Mouse (Mus musculus): ENCODE data around the gene Ikzf4. TPM values are rescaled to one million over a fixed set of nuclear protein-coding genes. Genes with fewer than 3 reads are reported as not detected.
A peak's percentile ranks its signal among the peaks of the same experiment; 100 is the strongest.

The Ikzf4 gene
- polyA plus RNA-seq, 1 experiment from 2014 or later, result 8.7 TPM

DNA sequence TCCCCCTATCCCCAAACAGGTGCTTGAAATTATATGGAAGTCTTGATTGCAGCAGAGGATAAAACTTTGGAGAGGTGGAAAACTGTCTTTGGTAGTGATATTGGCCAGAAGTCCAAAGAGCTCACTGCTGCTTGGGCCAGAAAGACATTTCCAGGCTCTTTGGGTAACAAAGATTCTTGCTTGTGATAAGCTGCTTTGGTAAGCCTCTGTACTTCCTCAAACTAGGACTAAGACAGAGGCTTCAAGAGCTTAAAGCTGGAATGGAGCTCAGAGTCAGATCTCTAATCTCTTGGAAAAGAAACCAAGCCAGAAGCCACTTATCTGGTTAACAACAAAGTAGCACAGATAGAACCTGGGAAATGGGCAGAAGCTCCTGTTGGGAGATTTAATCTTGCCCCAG is 16.7 kb upstream of the Ikzf4 start:
- Histone ChIP-seq H3K4me1 (no peaks in the 10 kb centered on the region), H3K9ac (no peak overlapping the region), H3K9me3 (replicated peaks) (no peaks in the 10 kb centered on the region), H3K4me3 (no peak overlapping the region), H3K36me3 (no peaks in the 10 kb centered on the region), H3K27ac (no peak overlapping the region), H3K4me2 (replicated peaks) (no peak overlapping the region), H3K27me3 (no peaks in the 10 kb centered on the region)
- ATAC-seq (ENCODE audit: low FRiP score), result no peak

DNA sequence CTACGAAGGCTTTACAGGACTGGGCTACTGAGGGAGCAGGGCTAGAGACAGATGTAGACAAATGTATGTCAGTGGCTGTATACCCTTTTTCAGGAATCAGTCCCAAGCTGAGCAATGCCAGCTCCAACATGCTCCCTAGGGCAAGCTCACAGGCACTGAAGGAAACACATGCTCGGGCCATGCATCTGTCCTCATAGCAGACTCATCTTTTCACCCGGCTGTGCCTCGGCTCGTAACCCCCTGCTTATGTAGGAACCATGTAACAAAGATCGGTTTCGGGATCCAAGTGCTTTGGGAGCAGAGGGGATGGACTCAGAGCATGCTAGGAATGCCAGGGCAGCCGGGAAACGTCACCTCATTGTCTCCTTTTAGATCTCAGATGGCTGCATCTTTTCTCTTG is 13.7 kb upstream of the Ikzf4 start:
- Histone ChIP-seq H3K36me3 (no peaks in the 10 kb centered on the region), H3K4me1 (no peaks in the 10 kb centered on the region), H3K4me3 (no peak overlapping the region), H3K4me2 (replicated peaks) (no peak overlapping the region), H3K9ac (no peak overlapping the region), H3K27ac (no peak overlapping the region), H3K9me3 (replicated peaks) (no peaks in the 10 kb centered on the region), H3K27me3 (no peaks in the 10 kb centered on the region)
- 55% methylated on average over 9 of the region's 9 CpGs for WGBS
- no peak for ATAC-seq (ENCODE audit: low FRiP score)

DNA sequence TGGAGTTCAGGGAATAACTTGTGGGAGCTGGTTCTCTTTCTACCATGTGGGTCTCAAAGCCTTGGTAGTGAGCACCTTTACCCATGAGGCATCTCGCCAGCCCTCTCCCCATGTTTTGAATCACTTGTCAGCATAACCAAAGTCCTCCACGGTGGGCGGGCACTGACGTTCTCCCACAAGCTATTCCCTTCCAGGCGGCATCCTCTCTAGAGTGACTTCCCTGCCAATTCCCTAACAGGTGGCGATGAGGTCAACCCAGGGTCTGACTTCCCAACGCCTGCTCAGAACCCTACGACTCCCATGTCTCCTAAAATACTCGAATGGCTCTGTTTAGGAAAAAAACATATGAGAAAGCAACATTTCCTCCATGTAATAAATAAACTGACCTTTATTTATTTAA is 12.1 kb upstream of the Ikzf4 start:
- ATAC-seq (ENCODE audit: low FRiP score), result no peak
- no peak overlapping the region for H3K4me3 ChIP-seq
- H3K27me3 ChIP-seq, result no peaks in the 10 kb centered on the region
- H3K4me1 ChIP-seq, result no peaks in the 10 kb centered on the region
- H3K9ac ChIP-seq, result no peak overlapping the region
- H3K36me3 ChIP-seq, result no peaks in the 10 kb centered on the region
- no peak overlapping the region for H3K4me2 ChIP-seq (replicated peaks)
- 61% methylated on average over 9 of the region's 9 CpGs for WGBS
- no peak overlapping the region for H3K27ac ChIP-seq
- H3K9me3 ChIP-seq (replicated peaks), result no peaks in the 10 kb centered on the region

DNA sequence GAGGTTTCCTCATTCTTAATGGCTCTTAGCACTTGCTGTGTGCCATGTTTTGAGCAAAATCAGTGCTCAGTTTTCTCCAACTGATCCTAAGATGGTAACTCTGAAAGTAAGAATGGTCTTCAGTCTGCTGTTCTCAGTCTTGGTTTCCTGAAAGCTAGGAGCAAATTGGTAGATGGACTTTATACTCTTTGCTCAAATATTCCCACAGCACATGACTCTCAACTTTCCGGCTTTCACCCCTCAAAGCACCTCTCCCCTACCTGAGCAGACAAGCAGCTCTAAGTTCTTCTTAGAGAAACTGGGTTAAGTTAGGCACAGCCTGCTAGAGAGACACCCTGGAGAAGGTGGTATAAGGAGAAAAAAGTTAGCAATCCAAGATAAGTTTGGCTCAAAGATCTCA is 10.9 kb upstream of the Ikzf4 start:
- WGBS, result 82% methylated on average over 1 of the region's 1 CpGs
- ATAC-seq (ENCODE audit: low FRiP score), result no peak
- H3K4me1 ChIP-seq, result no peaks in the 10 kb centered on the region
- no peaks in the 10 kb centered on the region for H3K27me3 ChIP-seq
- H3K27ac ChIP-seq, result no peak overlapping the region
- H3K9ac ChIP-seq, result no peak overlapping the region
- no peak overlapping the region for H3K4me3 ChIP-seq
- no peak overlapping the region for H3K4me2 ChIP-seq (replicated peaks)
- no peaks in the 10 kb centered on the region for H3K36me3 ChIP-seq
- H3K9me3 ChIP-seq (replicated peaks), result no peaks in the 10 kb centered on the region

DNA sequence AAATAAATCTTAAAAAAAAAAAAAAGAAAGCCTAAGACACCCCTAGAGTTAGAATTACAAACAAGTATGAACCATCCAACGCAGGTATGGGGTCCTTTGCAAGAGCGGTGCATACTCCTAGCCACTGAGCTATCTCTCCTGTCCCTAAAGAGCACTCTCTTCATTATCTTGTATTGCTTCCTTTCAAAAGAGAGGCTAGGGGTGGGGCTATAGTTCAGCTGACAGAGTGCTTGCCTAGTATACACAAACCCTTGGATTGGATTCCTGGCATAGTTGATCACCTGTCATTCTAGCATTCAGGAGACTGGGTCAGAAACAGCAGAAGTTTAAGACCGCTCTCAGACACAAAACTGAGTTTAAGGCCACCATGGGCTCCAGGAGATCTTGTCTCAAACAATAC is 9.5 kb upstream of the Ikzf4 start:
- H3K36me3 ChIP-seq, result no peaks in the 10 kb centered on the region; the same call in 1 of the 2 replicates
- no peaks in the 10 kb centered on the region for H3K4me1 ChIP-seq
- 87% methylated on average over 3 of the region's 3 CpGs for WGBS
- no peak overlapping the region for H3K9ac ChIP-seq
- no peak for ATAC-seq (ENCODE audit: low FRiP score)
- no peak overlapping the region for H3K27ac ChIP-seq
- H3K27me3 ChIP-seq, result no peaks in the 10 kb centered on the region
- H3K4me2 ChIP-seq (replicated peaks), result no peak overlapping the region
- H3K9me3 ChIP-seq (replicated peaks), result no peaks in the 10 kb centered on the region
- H3K4me3 ChIP-seq, result no peak overlapping the region

DNA sequence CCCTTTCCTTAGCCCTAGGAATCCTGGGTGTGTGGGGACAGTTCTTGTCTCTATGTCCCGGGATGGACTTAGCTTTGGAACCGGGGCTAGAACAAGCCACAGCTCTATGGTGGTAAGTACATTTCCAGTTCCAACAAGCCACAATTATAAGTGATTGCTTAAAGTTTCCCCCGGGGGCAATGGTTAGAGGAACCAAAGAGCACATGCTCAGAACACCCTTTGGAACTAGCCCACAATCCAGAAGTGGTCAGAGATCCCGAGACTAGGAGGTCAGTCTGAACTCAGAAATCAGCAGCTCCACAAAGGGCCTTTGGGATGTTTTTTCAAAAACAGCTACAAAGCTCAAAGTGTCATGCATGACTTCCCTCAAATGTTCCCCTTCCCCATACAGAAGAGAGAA is 8.1 kb upstream of the Ikzf4 start:
- no peaks in the 10 kb centered on the region for H3K27me3 ChIP-seq
- no peak overlapping the region for H3K4me2 ChIP-seq (replicated peaks)
- H3K4me3 ChIP-seq, result no peak overlapping the region
- WGBS, result 70% methylated on average over 4 of the region's 4 CpGs
- no peaks in the 10 kb centered on the region for H3K4me1 ChIP-seq
- no peak overlapping the region for H3K27ac ChIP-seq
- no peak overlapping the region for H3K9ac ChIP-seq
- H3K9me3 ChIP-seq (replicated peaks), result no peaks in the 10 kb centered on the region
- ATAC-seq (ENCODE audit: low FRiP score), result no peak
- no peaks in the 10 kb centered on the region; the same call in 1 of the 2 replicates for H3K36me3 ChIP-seq

DNA sequence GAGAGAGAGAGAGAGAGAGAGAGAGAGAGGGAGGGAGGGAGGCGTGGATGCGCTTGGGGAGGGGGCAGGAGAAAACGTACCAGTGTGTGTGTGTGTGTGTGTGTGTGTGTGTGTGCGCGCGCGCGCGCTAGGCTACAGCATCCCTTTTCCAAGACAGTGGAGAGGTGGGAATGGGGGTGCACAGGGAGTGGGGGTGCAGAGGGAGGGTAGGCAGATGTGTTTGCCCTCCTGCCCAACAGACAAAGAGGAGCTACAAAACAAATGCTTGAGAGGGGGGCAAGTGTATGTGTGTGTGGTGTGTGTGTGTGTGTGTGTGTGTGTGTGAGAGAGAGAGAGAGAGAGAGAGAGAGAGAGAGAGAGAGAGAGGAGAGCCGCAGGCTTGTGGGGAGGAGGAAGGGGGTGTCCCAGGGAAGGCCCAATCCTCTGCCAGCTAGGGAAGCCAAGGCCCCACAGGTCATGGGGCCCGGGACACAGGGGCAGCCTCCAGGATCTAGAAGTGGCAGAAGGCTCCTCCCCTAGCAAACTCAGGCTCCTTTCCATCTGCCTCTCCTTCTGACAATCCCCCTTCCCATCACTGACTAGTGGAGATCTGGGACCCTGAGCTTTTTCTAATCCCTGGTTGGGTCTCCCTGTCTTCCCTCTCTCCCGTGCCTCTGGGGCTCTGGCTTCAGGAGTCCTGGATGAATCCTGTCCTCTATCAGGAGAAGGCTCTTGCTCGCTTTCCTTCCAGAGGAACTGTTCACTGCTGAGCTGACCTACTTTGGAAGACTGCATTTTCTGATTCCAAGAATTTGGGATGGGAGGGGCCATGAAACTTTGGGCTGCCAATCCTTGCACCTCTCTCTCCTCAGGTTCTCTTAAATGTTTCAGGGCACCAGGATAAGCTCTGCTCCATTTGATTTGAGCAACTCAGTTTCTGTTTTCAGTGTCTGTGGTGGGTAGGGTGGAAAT is 623 bp upstream of the Ikzf4 start:
- H3K9ac ChIP-seq, result peak overlapping the region; percentile 67
- peaks cover 4% of the 10 kb centered on the region; the same call in 1 of the 2 replicates for H3K36me3 ChIP-seq
- H3K4me3 ChIP-seq, result peak overlapping the region; percentile 51
- no peaks in the 10 kb centered on the region for H3K9me3 ChIP-seq (replicated peaks)
- WGBS, result 9% methylated on average over 7 of the region's 13 CpGs
- peak overlapping the region; percentile 89 for H3K27ac ChIP-seq
- no peaks in the 10 kb centered on the region for H3K27me3 ChIP-seq
- H3K4me1 ChIP-seq, result peaks cover 27% of the 10 kb centered on the region
- peak; percentile 82 for ATAC-seq (ENCODE audit: low FRiP score)
- H3K4me2 ChIP-seq (replicated peaks), result peak overlapping the region; percentile 76

DNA sequence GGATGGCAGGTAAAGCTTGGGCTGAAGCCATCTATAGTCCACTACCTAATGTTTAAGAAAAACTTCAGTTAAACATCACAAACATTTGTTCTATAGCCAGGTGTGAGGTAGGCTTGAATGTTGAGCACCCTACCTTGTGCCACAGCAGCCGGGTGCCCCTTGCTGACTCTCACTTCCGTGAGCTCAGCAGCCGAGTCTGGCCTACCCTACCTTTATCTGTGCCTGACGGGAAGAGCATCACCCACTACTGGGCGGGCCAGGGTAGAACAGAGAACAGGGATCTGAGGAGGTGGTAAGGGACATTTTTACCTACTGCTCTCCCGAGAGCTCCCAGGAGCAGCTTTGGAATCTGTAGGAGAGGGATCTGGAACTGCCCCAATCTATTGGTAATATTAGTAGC is 3.0 kb downstream of the Ikzf4 start:
- no peak for ATAC-seq (ENCODE audit: low FRiP score)
- Histone ChIP-seq H3K9ac (no peak overlapping the region), H3K36me3 (peaks cover 27% of the 10 kb centered on the region), H3K4me3 (no peak overlapping the region), H3K27me3 (no peaks in the 10 kb centered on the region), H3K27ac (no peak overlapping the region), H3K9me3 (replicated peaks) (no peaks in the 10 kb centered on the region), H3K4me2 (replicated peaks) (no peak overlapping the region), H3K4me1 (peaks cover 27% of the 10 kb centered on the region)
- WGBS, result 87% methylated on average over 6 of the region's 6 CpGs

DNA sequence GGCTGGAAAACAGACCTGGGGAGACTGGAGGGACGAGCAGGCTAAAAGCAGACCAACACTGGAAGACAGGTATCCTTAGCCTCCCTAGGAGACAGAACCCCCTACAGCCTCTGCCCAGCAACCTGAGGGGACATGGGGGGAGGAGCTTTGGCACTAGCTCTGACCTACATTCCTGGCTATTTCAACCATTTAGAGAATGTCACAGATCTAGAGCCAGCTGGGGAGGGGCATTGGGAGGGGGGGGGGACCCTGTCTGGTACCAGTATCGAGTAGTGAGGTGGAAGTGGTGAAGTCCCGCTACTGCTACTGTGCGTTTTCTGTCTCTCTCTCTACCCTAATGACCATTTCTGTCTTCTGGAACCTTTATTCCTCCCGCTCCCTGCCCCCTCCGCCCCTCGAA is 3.9 kb downstream of the Ikzf4 start:
- Histone ChIP-seq H3K4me3 (no peak overlapping the region), H3K9ac (no peak overlapping the region), H3K9me3 (replicated peaks) (no peaks in the 10 kb centered on the region), H3K4me1 (peaks cover 35% of the 10 kb centered on the region), H3K4me2 (replicated peaks) (no peak overlapping the region), H3K27me3 (no peaks in the 10 kb centered on the region), H3K36me3 (peaks cover 27% of the 10 kb centered on the region), H3K27ac (no peak overlapping the region)
- no peak for ATAC-seq (ENCODE audit: low FRiP score)
- 75% methylated on average over 7 of the region's 7 CpGs for WGBS

DNA sequence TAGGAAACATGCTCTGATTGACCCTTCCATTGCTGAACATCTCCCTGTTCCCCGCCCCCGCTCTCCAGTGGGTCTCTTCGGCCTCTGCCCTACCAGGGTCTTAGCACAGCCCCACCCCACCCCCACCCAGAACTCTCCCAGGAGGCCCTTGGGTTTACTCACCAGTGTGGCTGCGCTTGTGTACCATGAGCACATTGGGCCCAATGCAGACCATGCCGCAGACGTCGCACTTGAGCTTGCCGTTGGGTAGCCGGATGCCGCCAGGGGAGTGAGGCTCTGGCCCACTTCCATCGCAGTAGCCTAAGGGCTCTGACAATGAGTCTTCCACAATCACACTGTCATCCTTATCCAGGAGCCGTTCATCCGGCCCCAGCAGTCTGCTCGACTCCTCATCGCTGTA is 4.9 kb downstream of the Ikzf4 start:
- Histone ChIP-seq H3K9me3 (replicated peaks) (no peaks in the 10 kb centered on the region), H3K36me3 (peaks cover 35% of the 10 kb centered on the region), H3K4me3 (no peak overlapping the region), H3K27ac (no peak overlapping the region), H3K27me3 (no peaks in the 10 kb centered on the region), H3K9ac (no peak overlapping the region), H3K4me2 (replicated peaks) (no peak overlapping the region), H3K4me1 (peaks cover 27% of the 10 kb centered on the region)
- no peak for ATAC-seq (ENCODE audit: low FRiP score)
- WGBS, result 90% methylated on average over 15 of the region's 15 CpGs

DNA sequence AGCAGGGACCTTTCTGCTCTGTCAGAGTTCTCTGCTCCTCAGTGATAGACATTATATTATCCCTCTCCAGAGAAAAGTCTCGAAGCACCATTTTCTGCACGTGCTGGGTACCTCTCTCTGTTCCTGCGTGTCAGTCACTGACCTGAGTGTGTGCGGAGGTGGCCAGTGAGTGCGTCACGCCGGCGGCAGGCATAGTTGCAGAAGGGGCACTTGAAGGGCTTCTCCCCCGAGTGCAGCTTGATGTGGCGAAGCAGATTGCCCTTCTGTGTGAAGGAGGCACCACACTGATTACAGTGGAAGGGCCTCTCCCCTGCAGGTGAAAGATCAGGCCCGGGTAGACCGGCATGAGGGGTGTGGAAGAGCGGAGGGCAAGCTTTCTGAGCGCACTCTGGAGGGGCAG is 5.8 kb downstream of the Ikzf4 start:
- Histone ChIP-seq H3K27ac (no peak overlapping the region), H3K9me3 (replicated peaks) (no peaks in the 10 kb centered on the region), H3K4me1 (peaks cover 23% of the 10 kb centered on the region), H3K36me3 (peaks cover 43% of the 10 kb centered on the region), H3K4me2 (replicated peaks) (no peak overlapping the region), H3K4me3 (no peak overlapping the region), H3K9ac (no peak overlapping the region), H3K27me3 (no peaks in the 10 kb centered on the region)
- WGBS, result 89% methylated on average over 14 of the region's 14 CpGs
- no peak for ATAC-seq (ENCODE audit: low FRiP score)

DNA sequence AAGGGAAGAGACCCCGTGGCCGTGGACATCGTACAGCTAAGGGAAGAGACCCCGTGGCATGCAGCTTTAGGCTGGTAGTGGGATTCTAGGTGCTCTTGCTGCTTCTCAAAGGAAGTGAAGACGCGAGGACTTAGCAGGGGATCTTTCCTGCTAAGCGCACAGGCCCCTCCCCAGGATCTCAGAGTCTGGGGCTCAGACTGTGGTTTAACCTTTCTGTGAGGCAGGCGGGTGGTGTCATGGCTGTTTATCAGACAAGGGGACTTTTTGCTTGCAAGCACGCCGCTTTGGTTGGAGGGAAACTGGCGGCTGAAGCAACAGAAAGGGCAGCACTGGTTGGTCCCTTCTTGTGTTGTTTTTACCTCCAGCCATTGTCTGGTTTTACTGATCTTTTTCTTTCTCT is 8.8 kb downstream of the Ikzf4 start:
- no peaks in the 10 kb centered on the region for H3K27me3 ChIP-seq
- H3K27ac ChIP-seq, result no peak overlapping the region
- H3K9ac ChIP-seq, result peak overlapping the region; percentile 27; the same call in 1 of the 2 replicates
- peak; percentile 44; the same call in 1 of the 2 replicates for ATAC-seq (ENCODE audit: low FRiP score)
- H3K4me3 ChIP-seq, result no peak overlapping the region
- peaks cover 9% of the 10 kb centered on the region; the same call in 1 of the 2 replicates for H3K4me1 ChIP-seq
- 9% methylated on average over 11 of the region's 11 CpGs for WGBS
- no peaks in the 10 kb centered on the region for H3K9me3 ChIP-seq (replicated peaks)
- peak overlapping the region; percentile 32 for H3K4me2 ChIP-seq (replicated peaks)
- peaks cover 65% of the 10 kb centered on the region for H3K36me3 ChIP-seq

DNA sequence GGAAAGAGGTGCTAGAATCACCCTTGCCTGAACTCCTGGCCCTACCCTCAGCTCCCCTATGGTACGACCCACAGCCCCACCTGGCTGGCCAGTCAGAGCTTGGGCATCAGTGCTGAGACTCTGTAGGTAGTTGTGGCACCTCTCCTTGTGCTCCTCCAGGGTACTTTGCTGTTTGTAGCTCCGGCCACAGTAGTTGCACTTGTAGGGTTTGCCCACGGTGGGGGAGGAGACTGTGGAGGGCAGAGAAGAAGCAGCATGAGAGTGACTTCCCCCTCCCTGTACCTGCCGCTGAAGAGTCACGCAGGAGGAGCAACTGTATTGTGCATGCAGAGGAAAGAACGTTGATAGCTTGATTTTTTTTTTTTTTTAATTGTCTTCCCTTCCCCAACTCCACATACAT is 9.2 kb downstream of the Ikzf4 start:
- no peak overlapping the region for H3K4me3 ChIP-seq
- H3K4me1 ChIP-seq, result peaks cover 9% of the 10 kb centered on the region; the same call in 1 of the 2 replicates
- H3K9ac ChIP-seq, result peak overlapping the region; percentile 27; the same call in 1 of the 2 replicates
- no peak overlapping the region for H3K27ac ChIP-seq
- 46% methylated on average over 6 of the region's 6 CpGs for WGBS
- no peaks in the 10 kb centered on the region for H3K27me3 ChIP-seq
- H3K9me3 ChIP-seq (replicated peaks), result no peaks in the 10 kb centered on the region
- peaks cover 61% of the 10 kb centered on the region for H3K36me3 ChIP-seq
- no peak for ATAC-seq (ENCODE audit: low FRiP score)
- no peak overlapping the region for H3K4me2 ChIP-seq (replicated peaks)
